Mouse (Mus musculus): ENCODE data around the gene Mn1. TPM values are rescaled to one million over a fixed set of nuclear protein-coding genes. Genes with fewer than 3 reads are reported as not detected.
A peak's percentile ranks its signal among the peaks of the same experiment; 100 is the strongest.

Gene Mn1
- polyA plus RNA-seq, 1 experiment from 2014 or later: 8.0 TPM

- no peaks in the 10 kb centered on the region for H3K36me3 ChIP-seq
- 63% methylated on average over 7 of the region's 7 CpGs for WGBS
- ATAC-seq (ENCODE audit: insufficient number of reproducible peaks, low FRiP score): no peak
- H3K4me3 ChIP-seq: no peak overlapping the region
- no peaks in the 10 kb centered on the region for H3K9me3 ChIP-seq (replicated peaks)
- H3K4me1 ChIP-seq (replicated peaks): peaks cover 36% of the 10 kb centered on the region
- H3K4me2 ChIP-seq: no peak overlapping the region
- H3K9ac ChIP-seq: no peak overlapping the region
- no peak overlapping the region for H3K27ac ChIP-seq (ENCODE audit: poor library complexity, severe bottlenecking)
- H3K27me3 ChIP-seq (replicated peaks): no peaks in the 10 kb centered on the region
These were observed 72.0 kb downstream of the Mn1 start for GRCm38 (mm10) chr5:111489022-111489616.

- H3K4me3 ChIP-seq: no peak overlapping the region
These were observed 73.4 kb downstream of the Mn1 start for GRCm38 (mm10) chr5:111490599-111490998.

GRCm38 (mm10) chr5:111491485-111491884 is 74.3 kb downstream of the Mn1 start:
- no peak for ATAC-seq (ENCODE audit: insufficient number of reproducible peaks, low FRiP score)
- H3K27me3 ChIP-seq (replicated peaks): no peaks in the 10 kb centered on the region
- no peaks in the 10 kb centered on the region for H3K36me3 ChIP-seq
- peaks cover 33% of the 10 kb centered on the region for H3K4me1 ChIP-seq (replicated peaks)
- no peak overlapping the region for H3K9ac ChIP-seq
- 52% methylated on average over 1 of the region's 1 CpGs for WGBS
- H3K4me3 ChIP-seq: no peak overlapping the region
- no peaks in the 10 kb centered on the region for H3K9me3 ChIP-seq (replicated peaks)
- peak overlapping the region; percentile 45 for H3K4me2 ChIP-seq
- H3K27ac ChIP-seq (ENCODE audit: poor library complexity, severe bottlenecking): peak overlapping the region; percentile 91

More at GRCm38 (mm10) chr5:111490599-111490998, 73.4 kb downstream of the Mn1 start:
- H3K9me3 ChIP-seq (replicated peaks): no peaks in the 10 kb centered on the region
- peak; percentile 71 for ATAC-seq (ENCODE audit: insufficient number of reproducible peaks, low FRiP score)
- H3K27ac ChIP-seq (ENCODE audit: poor library complexity, severe bottlenecking): peak overlapping the region; percentile 91
- H3K36me3 ChIP-seq: no peaks in the 10 kb centered on the region
- no peaks in the 10 kb centered on the region for H3K27me3 ChIP-seq (replicated peaks)
- 7% methylated on average over 4 of the region's 4 CpGs for WGBS
- peaks cover 36% of the 10 kb centered on the region for H3K4me1 ChIP-seq (replicated peaks)
- no peak overlapping the region for H3K9ac ChIP-seq
- peak overlapping the region; percentile 45 for H3K4me2 ChIP-seq

- H3K4me1 ChIP-seq (replicated peaks): peaks cover 4% of the 10 kb centered on the region; the same call in 1 of the 2 replicates
- no peak for ATAC-seq (ENCODE audit: insufficient number of reproducible peaks, low FRiP score)
These were observed 82.9 kb downstream of the Mn1 start for GRCm38 (mm10) chr5:111500036-111500435.

GRCm38 (mm10) chr5:111501691-111502441 is 84.7 kb downstream of the Mn1 start:
- no peak for ATAC-seq (ENCODE audit: insufficient number of reproducible peaks, low FRiP score)
- H3K4me3 ChIP-seq: no peak overlapping the region
- no peak overlapping the region for H3K9ac ChIP-seq
- H3K27ac ChIP-seq (ENCODE audit: poor library complexity, severe bottlenecking): no peak overlapping the region
- H3K36me3 ChIP-seq: no peaks in the 10 kb centered on the region
- no peak overlapping the region for H3K4me2 ChIP-seq
- WGBS: 58% methylated on average over 13 of the region's 13 CpGs
- H3K9me3 ChIP-seq (replicated peaks): no peaks in the 10 kb centered on the region
- peaks cover 15% of the 10 kb centered on the region for H3K4me1 ChIP-seq (replicated peaks)
- H3K27me3 ChIP-seq (replicated peaks): 0 out of 2 replicates have a peak, but pooled peaks cover 11% of the 10 kb centered on the region

More at GRCm38 (mm10) chr5:111500036-111500435, 82.9 kb downstream of the Mn1 start:
- Histone ChIP-seq H3K9ac (no peak overlapping the region), H3K4me2 (no peak overlapping the region), H3K36me3 (no peaks in the 10 kb centered on the region), H3K27me3 (replicated peaks) (0 out of 2 replicates have a peak, but pooled peaks cover 11% of the 10 kb centered on the region), H3K27ac (ENCODE audit: poor library complexity, severe bottlenecking) (no peak overlapping the region), H3K4me3 (no peak overlapping the region), H3K9me3 (replicated peaks) (no peaks in the 10 kb centered on the region)
- WGBS: 61% methylated on average over 3 of the region's 3 CpGs

GRCm38 (mm10) chr5:111505241-111505640 is 88.1 kb downstream of the Mn1 start:
- H3K4me1 ChIP-seq (replicated peaks): peaks cover 41% of the 10 kb centered on the region
- H3K27ac ChIP-seq (ENCODE audit: poor library complexity, severe bottlenecking): no peak overlapping the region
- no peaks in the 10 kb centered on the region for H3K9me3 ChIP-seq (replicated peaks)
- 0 out of 2 replicates have a peak, but pooled peaks cover 1% of the 10 kb centered on the region for H3K27me3 ChIP-seq (replicated peaks)
- 83% methylated on average over 6 of the region's 6 CpGs for WGBS
- no peak overlapping the region for H3K9ac ChIP-seq
- ATAC-seq (ENCODE audit: insufficient number of reproducible peaks, low FRiP score): no peak
- H3K36me3 ChIP-seq: no peaks in the 10 kb centered on the region
- no peak overlapping the region for H3K4me2 ChIP-seq
- H3K4me3 ChIP-seq: no peak overlapping the region

GRCm38 (mm10) chr5:111505824-111506223 is 88.7 kb downstream of the Mn1 start:
- Histone ChIP-seq H3K4me1 (replicated peaks) (peaks cover 46% of the 10 kb centered on the region), H3K9ac (no peak overlapping the region), H3K4me2 (no peak overlapping the region), H3K36me3 (no peaks in the 10 kb centered on the region), H3K27ac (ENCODE audit: poor library complexity, severe bottlenecking) (no peak overlapping the region), H3K4me3 (no peak overlapping the region), H3K9me3 (replicated peaks) (no peaks in the 10 kb centered on the region), H3K27me3 (replicated peaks) (no peaks in the 10 kb centered on the region)
- WGBS: 80% methylated on average over 6 of the region's 6 CpGs
- no peak for ATAC-seq (ENCODE audit: insufficient number of reproducible peaks, low FRiP score)

- peak overlapping the region; percentile 22 for H3K4me2 ChIP-seq
- H3K27me3 ChIP-seq (replicated peaks): no peaks in the 10 kb centered on the region
- H3K9me3 ChIP-seq (replicated peaks): no peaks in the 10 kb centered on the region
- no peak overlapping the region for H3K9ac ChIP-seq
- peak overlapping the region; percentile 81 for H3K27ac ChIP-seq (ENCODE audit: poor library complexity, severe bottlenecking)
- WGBS: 28% methylated on average over 12 of the region's 12 CpGs
- H3K4me1 ChIP-seq (replicated peaks): peaks cover 46% of the 10 kb centered on the region
- no peaks in the 10 kb centered on the region for H3K36me3 ChIP-seq
- ATAC-seq (ENCODE audit: insufficient number of reproducible peaks, low FRiP score): no peak; the same call in 1 of the 2 replicates
- H3K4me3 ChIP-seq: no peak overlapping the region
These were observed 89.2 kb downstream of the Mn1 start for GRCm38 (mm10) chr5:111506410-111506809.

Other genes starting within 250 kb of the Mn1 start
- 79.9 and 84.3 TPM in 2 replicates for gene Pitpnb, start 86.6 kb upstream of the Mn1 start, polyA plus RNA-seq (2016; fragmentation: Nextera tagmentation; extraction: Ambion mirVana)

All from heart, embryonic 12.5 days (tissue).